Mouse (Mus musculus) lung, embryonic 14.5 days (tissue): ENCODE data around the gene Gpr6. TPM values are rescaled to one million over a fixed set of nuclear protein-coding genes. Genes with fewer than 3 reads are reported as not detected.
A peak's percentile ranks its signal among the peaks of the same experiment; 100 is the strongest.

ENCODE experiments used
- ATAC-seq: fragments of 200-750 bp; cut with Nextera tagmentation; 2 replicates; pipeline ENCODE4 v1.8.0; 2017; ENCODE audit warnings: mild to moderate bottlenecking, moderate TSS enrichment, moderate library complexity; ENCODE audit not compliant: insufficient read depth
- DNase-seq: peaks from one replicate; pipeline ENCODE4 v3.0.0-alpha.2; 2015
- H3K27ac ChIP-seq: fragments of 300-500 bp; sonication (generic); 2 replicates; pipeline ENCODE4 v1.5.1; 2014; ENCODE audit warnings: low read depth, mild to moderate bottlenecking, moderate library complexity
- H3K27me3 ChIP-seq: fragments of 300-500 bp; sonication (generic); 2 replicates; pipeline ENCODE4 v1.6.1; 2014; ENCODE audit warnings: low read length, control low read depth; ENCODE audit not compliant: insufficient read depth
- H3K36me3 ChIP-seq: fragments of 300-500 bp; sonication (generic); 2 replicates; pipeline ENCODE4 v1.6.1; 2014; ENCODE audit warnings: control low read depth; ENCODE audit not compliant: insufficient read depth
- H3K4me1 ChIP-seq: fragments of 300-500 bp; sonication (generic); 2 replicates; pipeline ENCODE4 v1.6.1; 2014; ENCODE audit warnings: antibody characterized with exemption, control low read depth; ENCODE audit not compliant: insufficient read depth
- H3K4me2 ChIP-seq: fragments of 300-500 bp; sonication (generic); 2 replicates; pipeline ENCODE4 v1.6.1; 2014; ENCODE audit warnings: mild to moderate bottlenecking
- H3K4me3 ChIP-seq: fragments of 300-500 bp; sonication (generic); 2 replicates; pipeline ENCODE4 v1.5.1; 2014; ENCODE audit warnings: low read depth, low read length
- H3K9ac ChIP-seq: fragments of 300-500 bp; sonication (generic); 2 replicates; pipeline ENCODE4 v1.6.1; 2014
- H3K9me3 ChIP-seq: fragments of 300-500 bp; sonication (generic); 2 replicates; pipeline ENCODE4 v1.6.1; 2016; ENCODE audit warnings: low read depth, low read length, control low read depth
- CTCF ChIP-seq: IDR thresholded peaks from 2 replicates; pipeline ENCODE4 v1.5.1; 2016; ENCODE audit warnings: antibody characterized with exemption, low read depth
- WGBS: fragments of 180-500 bp; shearing (Covaris S2); extraction: QIAGEN DNeasy Blood & Tissue Kit; methylation state at CpG from one replicate; pipeline ENCODE4 v1.1.7; 2014; 5-methylcytosine and 5-hydroxymethylcytosine counted together
- polyA plus RNA-seq: library from polyadenylated mRNA; unstranded; fragments of >200 nt; fragmentation: Nextera tagmentation; extraction: Ambion mirVana; gene quantifications from 2 replicates; pipeline ENCODE4 v1.2.1, GENCODE M21; 2014

The Gpr6 gene
- polyA plus RNA-seq = not detected in 2 replicates

- no peak for TF ChIP-seq CTCF
- Histone ChIP-seq H3K27me3 (peaks cover 25% of the 10 kb centered on the region), H3K27ac (no peak within 1 kb of the TSS), H3K4me2 (no peak within 1 kb of the TSS), H3K9ac (no peak within 1 kb of the TSS), H3K4me1 (no peaks in the 10 kb centered on the region), H3K9me3 (no peaks in the 10 kb centered on the region), H3K36me3 (no peaks in the 10 kb centered on the region), H3K4me3 (no peak within 1 kb of the TSS)
- DNase-seq (peak; percentile 1), ATAC-seq (no peak)
- WGBS = 2% methylated on average over 23 of the region's 23 CpGs
Observed at GRCm38 (mm10) chr10:41072116-41072515, at the start of gene Gpr6. Gene Gpr6, minus strand, starts transcription at chr10:41072285.

GRCm38 (mm10) chr10:41100060-41100459 is 28.0 kb upstream of the Gpr6 start:
- Histone ChIP-seq H3K27me3 (no peaks in the 10 kb centered on the region), H3K4me2 (no peak overlapping the region), H3K4me1 (no peaks in the 10 kb centered on the region), H3K4me3 (no peak overlapping the region), H3K36me3 (no peaks in the 10 kb centered on the region), H3K27ac (no peak overlapping the region), H3K9me3 (no peaks in the 10 kb centered on the region), H3K9ac (no peak overlapping the region)
- no peak for ATAC-seq
- TF ChIP-seq CTCF = no peak
- 80% methylated on average over 2 of the region's 2 CpGs for WGBS
- DNase-seq = no peak

DNA sequence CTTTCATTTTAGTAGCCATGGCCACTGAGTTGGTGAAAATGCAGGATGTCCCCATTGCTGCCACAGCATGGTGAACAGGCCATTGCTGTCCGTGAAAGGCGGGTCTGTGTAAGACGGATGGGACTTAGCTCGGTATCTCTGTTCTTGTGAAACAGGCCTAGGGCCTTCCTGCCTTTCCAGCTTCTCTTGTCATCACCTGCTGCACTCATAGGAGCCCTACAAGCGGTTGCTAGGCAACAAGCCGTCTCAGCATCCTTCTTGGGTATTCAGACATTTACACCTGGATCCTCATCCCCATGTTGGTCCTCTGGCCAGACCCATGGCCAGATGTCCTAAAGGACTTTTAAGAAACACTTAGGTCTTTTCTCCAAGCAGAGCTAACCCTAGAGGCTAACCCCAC is 26.1 kb upstream of the Gpr6 start:
- DNase-seq (no peak), ATAC-seq (no peak)
- no peaks in the 10 kb centered on the region for H3K36me3 ChIP-seq
- no peak overlapping the region for H3K27ac ChIP-seq
- H3K9me3 ChIP-seq = no peaks in the 10 kb centered on the region
- H3K4me3 ChIP-seq = no peak overlapping the region
- H3K4me2 ChIP-seq = no peak overlapping the region
- no peaks in the 10 kb centered on the region for H3K27me3 ChIP-seq
- TF ChIP-seq CTCF = no peak
- no peak overlapping the region for H3K9ac ChIP-seq
- whole genome bisulfite sequencing = 75% methylated on average over 6 of the region's 6 CpGs
- H3K4me1 ChIP-seq = no peaks in the 10 kb centered on the region

DNA sequence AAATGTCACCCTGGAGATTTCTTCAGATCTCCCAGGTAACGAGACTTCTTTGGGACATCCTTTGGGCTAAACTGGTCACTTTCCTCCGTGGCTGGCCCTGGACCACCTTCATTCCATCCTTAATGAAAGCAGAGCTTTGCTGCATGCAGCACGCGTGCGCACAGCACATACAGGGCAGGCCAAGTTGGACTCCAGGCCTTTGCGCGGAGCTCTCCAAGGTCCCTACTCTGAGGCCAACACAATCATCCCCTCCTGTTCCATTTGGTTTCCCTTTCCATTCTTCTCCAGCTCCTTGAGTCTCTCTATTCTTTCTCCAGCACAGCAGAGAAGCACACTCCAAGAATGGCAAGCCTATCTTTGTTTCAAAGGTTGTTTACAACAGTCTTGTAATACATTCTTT is 16.8 kb upstream of the Gpr6 start:
- no peaks in the 10 kb centered on the region for H3K4me1 ChIP-seq
- H3K27ac ChIP-seq = no peak overlapping the region
- TF ChIP-seq CTCF = no peak
- no peaks in the 10 kb centered on the region for H3K27me3 ChIP-seq
- no peak overlapping the region for H3K9ac ChIP-seq
- no peaks in the 10 kb centered on the region for H3K9me3 ChIP-seq
- WGBS = 50% methylated on average over 7 of the region's 7 CpGs
- DNase-seq (peak; percentile 59), ATAC-seq (no peak)
- no peak overlapping the region for H3K4me2 ChIP-seq
- H3K4me3 ChIP-seq = no peak overlapping the region
- H3K36me3 ChIP-seq = no peaks in the 10 kb centered on the region

DNA sequence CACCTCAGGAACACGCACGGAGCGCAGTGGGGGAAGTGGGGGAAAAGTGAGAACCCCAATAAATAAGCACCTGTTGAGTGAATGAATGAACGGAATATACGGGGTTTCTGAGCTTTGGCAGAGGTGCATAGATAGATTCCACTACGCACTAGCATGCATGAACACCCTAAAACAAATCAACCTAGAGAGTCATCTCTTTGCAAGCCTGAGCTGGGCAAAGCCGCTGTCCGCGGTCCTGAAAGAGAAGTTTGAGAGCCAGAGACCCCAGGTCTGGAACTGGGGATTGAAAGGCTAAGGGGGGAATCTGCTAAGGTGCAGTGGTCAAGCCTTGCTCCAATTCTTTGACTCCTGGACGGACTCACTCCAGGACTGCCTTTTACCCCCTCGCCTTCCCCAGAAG is 389 bp downstream of the Gpr6 start:
- 2% methylated on average over 11 of the region's 11 CpGs for WGBS
- H3K9ac ChIP-seq = no peak overlapping the region
- no peak overlapping the region for H3K27ac ChIP-seq
- no peaks in the 10 kb centered on the region for H3K9me3 ChIP-seq
- no peaks in the 10 kb centered on the region for H3K4me1 ChIP-seq
- peak; percentile 90 for DNase-seq
- no peak overlapping the region for H3K4me3 ChIP-seq
- peaks cover 25% of the 10 kb centered on the region for H3K27me3 ChIP-seq
- no peak for TF ChIP-seq CTCF
- no peak overlapping the region for H3K4me2 ChIP-seq
- no peaks in the 10 kb centered on the region for H3K36me3 ChIP-seq
- peak; percentile 44; the same call in 1 of the 2 replicates for ATAC-seq

GRCm38 (mm10) chr10:41070693-41071651 is 1.1 kb downstream of the Gpr6 start:
- Histone ChIP-seq H3K9me3 (no peaks in the 10 kb centered on the region), H3K27ac (no peak overlapping the region), H3K36me3 (no peaks in the 10 kb centered on the region), H3K4me2 (no peak overlapping the region), H3K4me3 (no peak overlapping the region), H3K27me3 (peaks cover 25% of the 10 kb centered on the region), H3K4me1 (no peaks in the 10 kb centered on the region), H3K9ac (no peak overlapping the region)
- no peak for ATAC-seq
- no peak for DNase-seq
- TF ChIP-seq CTCF = no peak
- WGBS = 5% methylated on average over 67 of the region's 68 CpGs

GRCm38 (mm10) chr10:41060250-41060831 is 11.7 kb downstream of the Gpr6 start:
- ATAC-seq (no peak), DNase-seq (no peak)
- Histone ChIP-seq H3K27ac (no peak overlapping the region), H3K4me3 (no peak overlapping the region), H3K9me3 (no peaks in the 10 kb centered on the region), H3K9ac (no peak overlapping the region), H3K4me2 (no peak overlapping the region), H3K4me1 (no peaks in the 10 kb centered on the region), H3K27me3 (no peaks in the 10 kb centered on the region), H3K36me3 (no peaks in the 10 kb centered on the region)
- WGBS = 66% methylated on average over 4 of the region's 4 CpGs
- TF ChIP-seq CTCF = no peak
